In the genomic region with DNA sequence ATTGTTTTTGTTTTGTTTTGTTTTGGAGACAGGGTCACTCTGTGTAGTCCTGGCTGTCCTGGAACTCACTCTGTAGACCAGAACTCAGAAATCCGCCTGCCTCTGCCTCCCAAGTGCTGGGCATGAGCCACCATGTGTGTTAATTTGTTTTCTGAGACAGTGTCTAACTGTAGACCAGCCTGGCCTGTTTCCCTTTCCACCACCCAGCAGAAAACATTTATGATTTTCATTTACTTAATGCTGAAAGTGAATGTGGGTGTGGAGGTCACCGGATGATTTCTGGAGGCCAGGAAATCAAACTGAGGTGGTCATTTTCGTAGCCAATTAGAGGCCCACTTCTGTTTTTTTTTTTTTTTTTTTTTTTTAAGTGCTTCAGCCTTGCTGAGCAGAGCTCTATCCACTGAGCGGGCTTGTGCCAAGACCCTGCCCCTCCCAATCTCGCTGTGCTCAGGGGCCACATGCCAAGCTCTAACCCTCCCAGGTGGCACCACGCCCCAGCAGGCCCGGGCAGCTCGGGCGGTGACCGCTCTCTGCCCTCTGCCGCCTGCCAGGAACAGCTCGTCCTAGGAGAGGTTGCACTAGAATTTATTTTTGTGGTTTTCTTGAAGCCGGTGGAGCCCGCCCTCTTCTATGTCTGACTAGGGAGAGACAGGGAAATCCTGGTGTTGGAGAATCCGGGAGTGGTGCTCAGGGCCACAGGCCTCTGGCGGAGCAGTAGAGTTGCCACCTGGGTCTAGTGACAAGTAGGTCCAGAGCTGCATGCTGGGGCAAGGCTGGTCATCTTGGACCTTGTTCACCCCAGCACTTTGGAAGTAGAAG, we compare ENCODE assay signal across 8 mouse cellular contexts. TPM values are rescaled to one million over a fixed set of nuclear protein-coding genes. Genes with fewer than 3 reads are reported as not detected.
DNase-seq lines count a peak whose midpoint lies in the region; ATAC-seq and TF ChIP-seq lines count a peak whose summit lies in the region.

No protein-coding gene starts in this region.

- DNase-seq in A20 (ENCODE audit: low read depth, low spot score) (peak; percentile 51), R1 (ENCODE audit: low read depth, low spot score) (peak; percentile 87)
- peak; percentile 91 for DNase-seq in heart, adult 8-10 months (ENCODE audit: low spot score)
- peak; percentile 95 for DNase-seq in kidney, adult 18-20 months
- DNase-seq in thymus, postnatal 14 days = no peak

- WGBS in lung, embryonic 15.5 days = 11% methylated on average over 16 of the region's 16 CpGs
- WGBS in small intestine, adult 2 months = 1% methylated on average over 16 of the region's 16 CpGs

- H3K9me3 ChIP-seq in lung, embryonic 15.5 days = no peaks in the 10 kb centered on the region

- H3K4me3 ChIP-seq in cortical plate, adult 2 months (ENCODE audit: insufficient read depth, low read length) = no peak overlapping the region
- 0 out of 2 replicates have a peak overlapping the region, but pooled peaks have one; percentile 0 for H3K4me3 ChIP-seq in lung, embryonic 15.5 days
- H3K4me3 ChIP-seq in small intestine, adult 2 months (ENCODE audit: low read depth, low read length) = peak overlapping the region; percentile 5

- peak overlapping the region; percentile 43 for H3K27ac ChIP-seq in cortical plate, adult 2 months (ENCODE audit: insufficient read depth, low read length)
- peak overlapping the region; percentile 81 for H3K27ac ChIP-seq in lung, embryonic 15.5 days
- peak overlapping the region; percentile 97 for H3K27ac ChIP-seq in small intestine, adult 2 months (ENCODE audit: insufficient read depth, low read depth, low read length)

- ATAC-seq in lung, embryonic 15.5 days (ENCODE audit: borderline replicate concordance, extremely low read depth, low FRiP score, low TSS enrichment) = peak; percentile 71

- TF ChIP-seq CTCF in cortical plate, adult 2 months (IDR thresholded peaks at IDR 0.05; ENCODE audit: extremely low read depth, insufficient read depth, low read length) = no peak
- no peak for TF ChIP-seq CTCF in small intestine, adult 2 months (IDR thresholded peaks at IDR 0.05; ENCODE audit: extremely low read depth, insufficient read length, insufficient replicate concordance, low read depth, low read length)

- no peaks in the 10 kb centered on the region for H3K4me1 ChIP-seq in cortical plate, adult 2 months (ENCODE audit: control insufficient read depth, insufficient read depth, low read length)
- peaks cover 48% of the 10 kb centered on the region for H3K4me1 ChIP-seq in lung, embryonic 15.5 days
- H3K4me1 ChIP-seq in small intestine, adult 2 months (ENCODE audit: control insufficient read depth, insufficient read depth, insufficient read length, low read length) = peaks cover 31% of the 10 kb centered on the region

- TF ChIP-seq POLR2A in cortical plate, adult 2 months (IDR thresholded peaks at IDR 0.05; ENCODE audit: extremely low read depth, insufficient read depth, low read length) = no peak
- 0 out of 2 replicates have a peak, but pooled peaks have one; percentile 33 for TF ChIP-seq POLR2A in small intestine, adult 2 months (IDR thresholded peaks at IDR 0.05; ENCODE audit: low read depth, low read length)

- H3K4me2 ChIP-seq in lung, embryonic 15.5 days = peak overlapping the region; percentile 37

- H3K9ac ChIP-seq in lung, embryonic 15.5 days = 0 out of 2 replicates have a peak overlapping the region, but pooled peaks have one; percentile 17

- H3K27me3 ChIP-seq in lung, embryonic 15.5 days = no peaks in the 10 kb centered on the region
- no peaks in the 10 kb centered on the region for H3K27me3 ChIP-seq in small intestine, adult 2 months (ENCODE audit: control insufficient read depth, insufficient read depth, low read length)

- peaks cover 39% of the 10 kb centered on the region for H3K36me3 ChIP-seq in lung, embryonic 15.5 days
- peaks cover 38% of the 10 kb centered on the region for H3K36me3 ChIP-seq in small intestine, adult 2 months (ENCODE audit: control insufficient read depth, insufficient read depth, low read length)

RNA-seq across cellular contexts. Expression of a gene that starts 7.5 kb away (rescaled TPM):
- 98.8 and 102 TPM in 2 replicates for polyA plus RNA-seq in cortical plate, adult 2 months (2012; rRNA removed)
- 10 to 100 TPM; 44.0 to 52.5 (median 48.5) TPM for total RNA-seq in heart, adult 8-10 months (2022)
- 83.0 and 85.2 TPM in 2 replicates for polyA plus RNA-seq in lung, embryonic 15.5 days (2015; fragmentation: Nextera tagmentation; extraction: Ambion mirVana)
- 45.4 and 84.1 TPM in 2 replicates for polyA plus RNA-seq in small intestine, adult 2 months (2012; rRNA removed)

RNA-seq across cellular contexts. Expression of a gene that starts 13.5 kb away (rescaled TPM):
- 47.1 and 54.0 TPM in 2 replicates for polyA plus RNA-seq in cortical plate, adult 2 months (2012; rRNA removed)
- total RNA-seq in heart, adult 8-10 months (2022) = 100 to 1,000 TPM; 197 to 243 (median 216) TPM
- 99.8 and 104 TPM in 2 replicates for polyA plus RNA-seq in lung, embryonic 15.5 days (2015; fragmentation: Nextera tagmentation; extraction: Ambion mirVana)
- 96.1 and 146 TPM in 2 replicates for polyA plus RNA-seq in small intestine, adult 2 months (2012; rRNA removed)

RNA-seq across cellular contexts. Expression of a gene that starts 37.4 kb away (rescaled TPM):
- polyA plus RNA-seq in cortical plate, adult 2 months (2012; rRNA removed) = 7.9 and 9.4 TPM in 2 replicates
- 1 to 10 TPM; 3.8 to 6.0 (median 5.4) TPM for total RNA-seq in heart, adult 8-10 months (2022)
- 44.5 and 44.7 TPM in 2 replicates for polyA plus RNA-seq in lung, embryonic 15.5 days (2015; fragmentation: Nextera tagmentation; extraction: Ambion mirVana)
- polyA plus RNA-seq in small intestine, adult 2 months (2012; rRNA removed) = 26.5 and 40.0 TPM in 2 replicates

RNA-seq across cellular contexts. Expression of a gene that starts 37.6 kb away (rescaled TPM):
- polyA plus RNA-seq in cortical plate, adult 2 months (2012; rRNA removed) = 111 and 118 TPM in 2 replicates
- 1 to 10 TPM; 2.2 to 5.3 (median 3.6) TPM for total RNA-seq in heart, adult 8-10 months (2022)
- 19.8 and 23.0 TPM in 2 replicates for polyA plus RNA-seq in lung, embryonic 15.5 days (2015; fragmentation: Nextera tagmentation; extraction: Ambion mirVana)
- 20.8 and 36.3 TPM in 2 replicates for polyA plus RNA-seq in small intestine, adult 2 months (2012; rRNA removed)

RNA-seq across cellular contexts. Expression of a gene that starts 41.8 kb away (rescaled TPM):
- 294 and 314 TPM in 2 replicates for polyA plus RNA-seq in cortical plate, adult 2 months (2012; rRNA removed)
- 100 to 1,000 TPM; 119 to 132 (median 122) TPM for total RNA-seq in heart, adult 8-10 months (2022)
- 142 and 152 TPM in 2 replicates for polyA plus RNA-seq in lung, embryonic 15.5 days (2015; fragmentation: Nextera tagmentation; extraction: Ambion mirVana)
- 115 and 266 TPM in 2 replicates for polyA plus RNA-seq in small intestine, adult 2 months (2012; rRNA removed)

Comparison
In these comparisons a context has a peak if more than half of its experiments do, and no peak if none do; other contexts are left out.
1. H3K27ac ChIP-seq: peak in every context shown above with its lines; median percentile 97 in small intestine, adult 2 months; 81 in lung, embryonic 15.5 days; 43 in cortical plate, adult 2 months.